Mouse (Mus musculus): Measurements from ENCODE around the gene Pdcd11. TPM values are rescaled to one million over a fixed set of nuclear protein-coding genes. Genes with fewer than 3 reads are reported as not detected.
"Not testable (repeated sequence)": the region's sequence is repeated elsewhere in the genome, so short reads cannot be mapped to it uniquely, and the experiment has no call there.

The Pdcd11 gene
- total RNA-seq, 2 experiments from 2014 or later, result 15.4 to 15.5 TPM

DNA sequence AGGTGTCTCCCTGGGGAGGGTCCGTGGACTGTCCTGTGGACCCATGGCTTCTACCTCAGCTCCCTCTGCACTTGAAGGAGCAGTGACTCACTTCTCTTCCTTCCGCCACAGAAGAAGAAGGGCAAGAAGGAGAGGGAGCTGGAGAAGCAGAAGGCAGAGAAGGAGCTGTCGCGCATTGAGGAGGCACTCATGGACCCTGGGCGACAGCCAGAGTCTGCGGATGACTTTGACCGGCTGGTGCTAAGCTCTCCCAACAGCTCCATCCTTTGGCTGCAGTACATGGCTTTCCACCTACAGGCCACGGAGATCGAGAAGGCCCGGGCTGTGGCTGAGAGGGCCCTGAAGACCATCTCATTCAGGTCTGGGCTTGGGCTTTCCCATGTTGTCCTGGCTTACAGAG lies 37.6 kb downstream of the Pdcd11 start:
- no peak for DNase-seq

DNA sequence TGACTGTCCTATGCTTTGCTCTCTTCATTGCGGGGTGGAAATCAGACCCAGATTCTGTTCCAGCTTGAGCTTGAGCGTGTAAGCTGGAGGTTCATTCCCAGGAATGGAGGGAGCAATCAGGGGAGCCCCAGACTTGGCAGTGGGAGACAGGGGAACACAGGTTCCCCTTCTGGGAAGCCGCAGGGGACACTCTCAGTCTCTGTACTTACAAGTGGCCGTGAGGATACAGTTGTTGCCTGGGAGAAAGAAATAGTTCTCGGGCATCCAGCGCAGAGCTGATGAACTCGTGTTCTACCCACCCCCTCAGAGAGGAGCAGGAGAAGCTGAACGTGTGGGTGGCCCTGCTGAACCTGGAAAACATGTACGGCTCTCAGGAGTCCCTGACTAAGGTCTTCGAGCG lies 38.3 kb downstream of the Pdcd11 start:
- DNase-seq, result no peak

DNA sequence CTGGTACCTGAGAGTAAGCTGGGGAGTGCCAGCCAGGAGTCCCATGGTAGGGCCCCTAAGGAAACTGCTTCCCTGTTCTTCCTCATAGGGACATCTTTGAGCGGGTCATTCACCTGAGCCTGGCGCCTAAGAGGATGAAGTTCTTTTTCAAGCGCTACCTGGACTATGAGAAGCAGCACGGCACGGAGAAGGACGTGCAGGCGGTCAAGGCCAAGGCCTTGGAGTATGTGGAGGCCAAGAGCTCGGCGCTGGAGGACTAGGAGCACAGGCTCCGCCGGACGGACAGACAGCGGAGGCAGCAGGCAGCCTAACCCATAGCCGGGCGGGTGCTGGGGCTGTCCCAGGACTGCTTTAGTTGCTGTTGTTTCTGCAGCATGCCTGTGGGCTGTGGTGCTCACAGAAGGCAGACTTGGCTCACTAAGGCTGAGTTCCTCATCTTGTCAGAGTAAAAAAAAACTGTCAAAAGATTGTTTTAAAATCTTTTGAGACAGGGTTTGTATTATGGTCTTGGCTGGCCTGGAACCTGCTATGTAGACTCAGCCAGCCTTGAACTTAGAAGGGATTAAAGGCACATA lies 40.1 kb downstream of the Pdcd11 start:
- DNase-seq, result no peak

DNA sequence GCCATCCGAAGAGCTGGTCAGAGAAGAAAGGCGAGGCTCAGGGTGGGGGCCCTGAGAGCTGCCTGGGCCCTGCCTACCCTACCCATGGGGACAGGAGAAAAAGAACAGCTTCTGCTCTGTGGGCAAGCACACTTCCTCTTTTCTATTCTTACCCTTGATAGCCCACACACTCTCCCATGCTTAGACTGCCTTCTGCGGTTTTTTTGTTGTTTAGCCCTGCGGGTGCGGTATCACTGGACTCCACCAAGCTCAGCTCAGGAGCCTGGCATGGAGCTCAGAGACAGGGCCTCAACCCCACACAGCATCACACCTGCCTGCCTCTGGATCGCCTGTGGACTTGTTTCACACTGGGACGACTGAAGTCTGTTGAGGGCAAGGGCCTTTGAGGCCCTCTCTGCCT lies 42.6 kb downstream of the Pdcd11 start:
- DNase-seq, result no peak

DNA sequence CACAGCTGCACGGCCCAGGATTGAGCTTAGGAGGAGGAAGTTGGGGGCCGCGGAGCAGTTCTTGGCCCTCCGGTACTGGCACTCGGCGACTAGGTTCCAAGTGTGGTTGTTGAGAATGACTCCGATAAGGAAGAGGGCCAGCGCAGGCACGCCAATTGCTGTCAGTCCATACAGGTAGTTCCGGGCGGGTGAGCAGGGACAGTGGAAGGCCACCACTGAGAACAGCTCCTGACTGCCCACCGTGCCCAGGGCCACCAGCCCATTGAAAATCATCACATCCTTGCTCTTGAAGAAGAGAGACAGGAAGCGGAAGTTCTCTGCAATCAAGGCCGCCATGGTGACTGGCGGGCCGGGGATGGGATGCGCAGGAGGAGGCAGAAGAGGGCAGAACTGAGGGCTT lies 45.0 kb downstream of the Pdcd11 start:
- no peak for DNase-seq

DNA sequence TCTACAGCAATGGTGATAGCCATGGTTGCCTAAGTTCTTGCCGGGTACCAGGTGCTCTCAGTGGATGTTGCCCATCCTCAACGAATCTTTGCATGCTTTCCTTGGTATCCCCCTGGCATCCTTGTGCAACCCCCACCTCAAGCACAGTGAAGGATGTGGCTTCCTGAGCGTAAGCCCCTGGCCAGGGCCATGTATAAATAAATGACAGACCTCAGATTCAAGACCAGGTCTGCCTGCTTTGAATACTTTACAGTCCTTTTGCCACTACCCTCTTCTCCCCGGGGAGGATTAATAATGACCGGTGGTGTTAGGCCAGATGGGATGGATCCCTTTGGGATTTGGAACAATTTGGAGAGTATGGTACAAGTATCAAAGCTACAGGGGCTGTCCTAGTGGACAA lies 45.6 kb downstream of the Pdcd11 start:
- DNase-seq, result no peak

DNA sequence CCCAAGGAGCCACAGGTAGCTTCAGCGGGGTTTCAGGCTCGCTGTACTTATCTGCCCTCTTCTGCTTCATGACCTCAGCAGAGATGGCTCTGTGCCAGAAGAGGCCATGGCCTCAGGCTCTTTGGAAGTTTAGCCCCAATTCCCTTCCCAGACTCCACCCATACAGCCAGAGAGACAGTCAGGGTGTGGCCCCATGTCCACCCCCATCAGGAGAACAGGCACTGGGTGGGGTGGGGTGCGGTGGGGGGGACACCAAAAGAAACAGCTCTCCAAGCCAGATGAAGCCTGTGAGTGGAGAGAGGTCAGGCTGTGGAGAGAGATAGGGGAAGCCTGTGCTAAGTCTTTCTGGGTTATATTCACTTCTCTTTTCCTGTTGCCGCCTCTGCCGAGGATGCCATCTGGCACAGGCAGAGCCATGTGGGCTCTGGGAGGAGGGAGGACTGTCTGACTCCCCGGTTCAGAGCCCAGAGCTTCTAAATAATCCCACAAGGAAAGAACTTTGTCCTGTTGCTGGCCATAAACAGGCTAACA lies 46.5 kb downstream of the Pdcd11 start:
- DNase-seq, result peak; percentile 61

DNA sequence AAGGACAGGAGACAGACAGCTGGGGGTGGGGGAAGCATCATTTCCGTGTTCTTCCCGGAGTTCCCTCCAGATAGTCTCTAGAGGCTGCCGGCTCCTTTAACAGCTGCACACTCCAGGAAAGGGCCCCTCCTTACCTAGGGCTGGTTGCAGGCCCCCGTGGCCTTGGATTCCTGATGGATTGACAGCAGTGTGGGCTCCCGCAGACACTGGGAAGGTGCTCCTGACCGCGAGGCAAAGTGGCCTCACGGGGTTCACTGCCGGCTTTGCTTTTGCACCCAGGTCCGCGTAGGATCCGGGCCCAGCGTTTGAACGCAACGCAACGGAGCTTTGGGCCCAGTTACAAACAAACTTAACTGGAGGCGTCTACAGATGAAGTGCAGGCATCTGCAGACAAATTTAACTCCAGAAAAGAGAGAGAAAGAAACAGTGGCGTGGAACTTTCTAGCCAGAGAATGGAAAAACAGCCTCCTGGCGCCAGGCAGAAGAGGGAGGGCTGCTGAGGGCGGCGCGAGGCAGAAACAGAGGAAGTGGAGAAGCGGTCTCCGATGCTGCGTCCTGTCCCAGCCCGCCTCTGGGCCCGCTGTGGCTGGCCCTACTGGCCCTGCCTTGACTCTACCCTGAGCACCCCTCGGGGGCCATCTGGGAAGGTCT lies 47.3 kb downstream of the Pdcd11 start, which contains the start of gene Calhm2:
Gene Calhm2 (minus strand): TSS at position 524 of the 651 bp plus-strand sequence.
- peak; percentile 71 for DNase-seq

DNA sequence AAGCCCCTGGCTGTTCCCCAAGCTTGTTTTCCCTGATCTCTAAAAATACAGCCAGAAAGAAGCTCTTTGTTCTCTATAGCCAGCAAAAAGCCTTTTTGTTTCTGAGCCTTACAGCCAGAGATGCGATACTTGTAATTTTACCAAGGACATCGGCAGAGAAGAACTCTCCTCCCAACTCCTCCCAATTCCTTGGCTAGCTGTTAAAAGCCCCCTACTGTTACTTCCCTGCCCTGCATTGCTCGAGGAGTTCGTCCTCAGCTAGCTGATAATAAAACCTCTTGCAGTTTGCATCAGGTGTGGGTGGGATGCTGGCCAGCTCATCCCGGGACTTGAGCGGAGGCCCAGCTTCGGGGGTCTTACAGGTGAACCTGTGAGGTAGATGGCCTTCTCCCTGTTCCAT lies 49.0 kb downstream of the Pdcd11 start:
- DNase-seq, result not testable (repeated sequence)

DNA sequence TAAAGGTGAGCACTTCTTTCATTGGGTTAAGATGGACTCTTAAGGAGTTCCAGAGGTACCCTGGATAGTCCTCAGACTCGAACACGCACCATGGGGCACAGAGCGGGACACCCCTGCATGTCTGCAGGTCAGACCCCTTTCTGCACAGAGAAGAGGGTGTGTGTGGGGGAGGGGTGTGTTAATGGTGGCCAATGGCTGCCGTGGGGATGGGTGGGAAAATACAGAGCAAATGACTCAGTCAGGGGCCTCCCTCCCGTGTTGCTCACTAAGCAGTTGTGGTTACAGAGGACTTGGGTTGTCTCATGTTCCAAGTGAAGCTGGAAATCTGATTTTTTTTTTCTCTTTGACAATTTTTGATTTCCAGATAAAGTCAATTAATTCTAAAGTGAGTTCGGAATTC lies 51.9 kb downstream of the Pdcd11 start:
- no peak for DNase-seq

DNA sequence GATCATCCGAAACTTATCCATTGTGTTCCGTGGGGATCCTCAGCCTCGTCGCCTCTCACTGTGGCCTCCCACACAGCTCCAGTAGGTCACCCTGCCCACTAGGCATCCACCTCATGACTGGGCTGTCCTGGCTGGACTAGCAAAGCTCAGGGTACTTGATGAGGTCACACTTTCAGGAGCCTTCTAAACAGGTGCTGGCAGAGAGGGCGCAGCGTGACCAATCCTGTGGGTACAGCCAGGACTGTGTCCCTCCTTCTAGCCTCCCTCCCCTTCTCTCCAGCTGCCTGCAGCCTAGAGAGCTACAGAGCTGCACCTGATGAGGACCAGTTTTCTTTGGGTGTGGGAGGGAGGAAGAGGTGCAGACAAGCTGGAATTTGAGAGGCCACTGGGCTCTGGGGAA lies 53.6 kb downstream of the Pdcd11 start, which contains the start of gene Calhm1:
Gene Calhm1 (minus strand): TSS at position 101 of the 400 bp plus-strand sequence.
- DNase-seq, result no peak

DNA sequence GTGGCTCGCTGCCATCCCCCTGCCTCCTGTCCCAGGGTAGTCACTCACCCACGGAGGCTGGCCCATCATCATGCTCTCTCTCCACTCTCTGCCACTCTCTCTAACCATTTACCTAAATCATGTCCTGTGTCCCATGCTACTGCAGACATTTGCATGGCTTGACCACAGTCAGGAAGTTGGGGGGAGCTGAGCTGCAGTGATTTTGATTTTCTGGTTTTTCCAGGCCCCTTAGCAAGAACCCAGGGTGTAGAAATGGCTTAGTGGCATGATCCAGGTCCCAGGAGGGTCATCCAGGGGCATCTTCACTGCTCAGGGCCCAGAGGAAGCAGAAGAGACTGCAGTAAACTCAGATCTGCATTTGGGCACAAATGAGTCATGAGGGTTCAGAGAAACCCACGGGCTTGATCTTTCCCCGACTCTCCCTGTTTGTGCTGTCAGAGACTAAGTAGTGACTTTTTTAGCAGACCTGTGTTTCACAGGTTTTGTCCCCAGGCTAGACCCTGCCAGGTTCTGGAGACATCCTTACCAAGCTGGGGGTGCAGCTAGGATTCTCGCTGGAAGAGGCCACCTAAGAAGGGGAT lies 57.8 kb downstream of the Pdcd11 start:
- no peak for DNase-seq

DNA sequence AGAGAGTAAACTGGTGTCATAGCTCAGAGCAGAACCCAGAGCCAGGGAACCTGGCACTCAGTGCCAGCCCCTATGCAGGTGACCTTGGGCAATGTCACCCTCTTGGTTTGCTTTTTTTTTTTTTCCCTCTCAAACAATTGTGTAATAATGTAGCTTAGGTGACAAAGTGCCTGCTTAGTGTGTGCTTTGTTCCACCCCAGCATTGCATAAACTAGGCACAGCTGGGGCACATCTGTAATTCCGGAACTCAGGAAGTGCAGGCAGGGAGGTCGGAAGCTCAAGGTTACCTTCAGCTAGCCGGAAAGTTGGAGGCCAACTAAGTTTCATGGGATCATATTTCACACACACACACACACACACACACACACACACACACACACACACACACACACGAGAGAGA lies 59.3 kb downstream of the Pdcd11 start:
- no peak for DNase-seq

DNA sequence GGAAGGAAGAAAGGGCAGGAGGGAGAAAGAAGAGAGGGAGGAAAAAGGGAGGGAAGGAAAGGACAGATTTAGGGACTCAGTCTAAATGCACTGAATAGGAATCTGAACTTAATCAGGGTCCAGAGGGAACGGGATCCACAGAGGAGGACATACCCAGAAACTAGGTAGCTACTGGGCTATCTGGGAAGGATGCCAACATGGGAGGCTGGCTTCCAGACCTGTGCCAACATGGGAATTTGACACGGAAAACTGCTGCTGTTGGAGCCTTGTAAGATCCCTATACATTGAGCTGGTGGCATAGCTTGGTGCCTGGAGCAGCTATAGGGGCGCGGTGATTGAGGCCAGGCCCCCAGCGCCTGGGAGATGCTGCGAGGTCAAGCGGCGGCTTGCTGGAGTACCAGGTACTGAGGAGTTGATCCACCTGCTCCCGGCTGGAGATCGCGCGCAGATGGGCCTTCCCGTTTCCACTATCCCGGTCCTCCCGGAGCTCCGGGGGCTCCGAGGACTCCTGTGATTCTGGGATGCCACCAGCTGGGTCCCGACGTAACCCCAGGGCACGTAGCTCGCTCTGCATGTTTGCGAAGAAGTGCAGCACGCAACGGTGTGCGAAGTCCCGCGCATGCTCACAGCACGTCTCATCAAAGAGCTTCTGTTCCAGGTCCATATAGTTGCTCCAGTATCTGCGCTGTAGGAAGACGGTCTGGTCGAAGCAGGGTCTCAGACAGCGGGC lies 60.9 kb downstream of the Pdcd11 start:
- DNase-seq, result no peak

DNA sequence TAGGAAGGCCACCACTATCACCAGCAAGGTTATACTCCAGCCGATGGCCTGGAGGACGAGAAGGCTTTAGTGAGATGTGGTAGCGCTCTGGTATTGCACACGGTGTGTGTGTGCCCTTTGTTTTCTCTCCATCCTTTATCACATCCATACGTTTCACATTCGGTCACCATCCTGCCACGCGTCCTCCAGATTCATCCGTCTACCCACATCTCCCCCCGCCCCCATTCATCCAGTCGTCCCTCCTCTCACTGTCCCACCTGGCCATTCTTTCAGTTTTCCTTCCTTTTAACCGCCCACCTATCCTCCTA lies 61.4 kb downstream of the Pdcd11 start:
- no peak for DNase-seq

DNA sequence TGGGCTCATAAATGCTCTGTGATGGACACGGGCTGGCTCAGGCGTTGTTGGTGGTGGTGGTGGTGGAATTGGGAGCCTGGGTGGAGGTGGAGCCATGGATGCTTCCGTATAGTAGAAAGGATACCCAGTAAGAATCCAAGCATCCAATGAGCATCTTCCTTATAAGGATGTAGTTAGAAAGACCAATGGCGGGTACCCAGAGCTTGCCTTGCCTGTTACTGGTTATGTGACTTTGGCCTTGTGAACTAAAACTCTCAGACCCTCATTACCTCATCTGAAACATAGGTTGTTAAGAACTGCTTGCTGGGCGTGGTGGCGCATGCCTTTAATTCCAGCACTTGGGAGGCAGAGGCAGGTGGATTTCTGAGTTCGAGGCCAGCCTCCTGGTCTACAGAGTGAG lies 63.2 kb downstream of the Pdcd11 start:
- no peak for DNase-seq

DNA sequence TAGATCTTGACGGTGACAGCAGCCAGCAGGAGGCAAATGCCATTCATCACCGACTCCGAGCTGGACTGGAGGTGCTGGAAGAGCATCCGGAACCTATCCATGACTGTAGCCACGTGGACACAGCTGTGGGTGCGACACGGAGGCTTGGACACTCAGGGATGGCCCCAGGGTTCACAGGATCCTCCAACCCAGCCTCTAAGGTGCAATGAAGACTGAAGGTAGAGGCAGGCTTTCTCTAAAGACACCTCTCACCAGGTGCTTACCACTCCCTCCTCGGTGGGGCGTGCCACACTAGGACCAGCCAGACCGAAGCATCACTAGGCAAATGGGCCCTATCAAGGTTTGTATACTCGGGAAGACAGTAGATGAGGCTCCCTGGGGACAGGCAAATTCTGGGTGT lies 67.1 kb downstream of the Pdcd11 start, which contains the start of gene Calhm3:
Gene Calhm3 (minus strand): TSS at position 101 of the 400 bp plus-strand sequence.
- DNase-seq, result no peak

DNA sequence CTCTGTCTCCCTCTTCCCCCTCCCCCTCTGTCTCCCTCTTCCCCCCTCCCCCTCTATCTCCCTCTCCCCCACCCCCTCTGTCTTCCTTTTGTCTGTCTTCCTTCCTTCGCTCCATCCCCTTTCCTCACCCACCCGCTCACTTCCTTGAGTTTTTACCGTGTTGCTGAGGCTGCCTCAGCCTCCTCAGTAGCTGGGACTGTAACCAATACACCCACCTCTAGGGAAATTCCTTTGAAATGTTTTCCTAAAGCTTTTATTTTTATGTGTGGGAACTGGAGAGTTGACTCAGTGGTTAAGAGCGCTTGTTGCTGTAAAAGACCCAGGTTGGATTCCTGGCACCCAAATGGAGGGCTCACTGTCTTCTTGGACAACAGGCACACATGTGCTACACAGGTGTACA lies 71.1 kb downstream of the Pdcd11 start:
- DNase-seq, result no peak

DNA sequence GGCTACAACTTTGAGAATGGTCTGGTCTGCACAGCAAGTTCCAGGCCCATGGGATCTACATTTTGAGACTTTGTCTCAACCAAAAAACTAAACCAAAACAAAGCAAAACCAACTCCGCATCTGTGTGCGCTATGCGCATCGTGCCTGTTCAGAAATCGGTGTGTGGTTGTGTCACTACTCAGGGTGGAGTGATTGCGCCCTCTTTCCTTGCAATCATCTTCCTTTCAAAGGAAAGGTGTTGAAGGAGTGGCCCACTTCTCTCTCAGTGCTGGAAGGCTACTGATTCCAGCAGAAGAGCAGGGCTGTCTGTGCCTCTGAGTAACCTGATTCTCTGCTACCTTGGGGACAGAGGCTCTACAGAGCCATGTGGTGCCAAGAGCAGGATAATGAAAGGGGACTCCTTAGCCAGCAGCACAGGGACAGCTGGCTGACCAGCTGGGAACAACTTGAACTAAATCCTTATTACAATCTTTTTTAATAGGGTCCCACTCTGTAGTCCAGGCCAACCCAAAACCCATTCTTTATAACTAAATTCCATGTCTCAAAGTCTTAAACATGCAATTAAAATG lies 72.7 kb downstream of the Pdcd11 start:
- no peak for DNase-seq

DNA sequence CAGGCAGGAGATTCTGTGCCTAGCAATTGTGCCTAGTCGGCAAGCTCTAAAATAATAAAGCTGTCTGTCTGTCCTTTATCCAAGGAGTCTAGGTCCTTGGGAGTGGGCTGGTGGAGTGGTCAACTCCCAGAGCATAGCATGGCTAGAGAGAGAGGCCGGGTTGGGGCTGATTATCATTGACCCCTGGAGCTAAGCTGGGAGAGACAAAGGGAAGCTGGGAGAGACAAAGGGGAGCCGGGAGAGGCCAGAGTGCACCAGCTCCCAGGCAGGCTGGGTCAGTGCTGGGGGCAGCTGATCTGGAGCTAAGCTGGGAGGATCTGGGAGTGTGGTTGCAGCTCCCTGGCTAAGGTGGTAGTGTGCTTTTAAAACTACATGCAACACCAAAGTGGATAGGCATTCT lies 76.2 kb downstream of the Pdcd11 start:
- no peak for DNase-seq

DNA sequence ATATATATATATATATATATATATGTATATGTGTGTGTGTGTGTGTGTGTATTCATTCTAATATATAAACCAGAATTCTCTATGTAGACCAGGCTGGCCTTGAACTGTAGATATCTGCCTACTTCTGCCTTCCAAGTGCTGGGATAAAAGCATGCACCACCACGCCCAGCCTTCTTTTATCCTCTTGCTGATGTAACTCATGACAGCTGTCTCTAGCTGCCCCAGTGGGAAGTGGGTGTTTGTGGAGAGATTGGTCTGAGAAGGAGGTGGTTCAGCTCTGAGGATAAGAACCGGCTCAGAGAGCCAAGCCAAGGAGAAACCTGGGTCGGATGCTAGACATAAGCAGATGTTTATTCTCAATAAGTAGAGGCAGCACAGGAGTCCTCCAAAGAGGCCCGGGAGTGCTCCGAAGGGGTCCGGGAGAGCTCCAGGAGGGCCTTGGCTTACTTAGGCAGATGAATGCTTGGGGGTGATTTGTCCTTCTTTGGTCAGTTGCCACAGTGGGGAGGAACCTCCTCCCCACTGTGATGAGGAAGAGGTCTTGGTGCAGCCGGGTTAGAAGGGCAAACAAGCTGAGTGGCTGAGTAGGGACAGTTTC lies 77.1 kb downstream of the Pdcd11 start:
- no peak for DNase-seq

DNA sequence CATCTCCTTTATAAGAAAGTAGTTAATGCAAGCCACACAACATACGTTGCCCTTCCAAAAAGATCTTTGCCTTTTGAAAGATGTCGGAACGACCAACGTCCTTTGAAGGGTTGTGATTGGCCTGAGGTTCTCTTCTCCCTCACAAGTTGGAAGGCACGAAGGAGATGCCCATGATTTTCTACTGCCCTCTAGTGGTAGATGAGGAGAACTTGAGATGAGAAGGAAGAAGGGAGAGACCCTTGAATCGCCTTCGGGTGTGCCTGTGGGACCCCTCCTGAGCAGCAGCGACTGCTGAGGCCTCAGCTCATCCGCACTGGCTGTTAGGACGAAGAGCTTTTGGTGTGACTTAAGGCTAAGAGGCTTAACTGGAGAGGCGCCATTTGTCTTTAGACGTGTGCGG lies 77.7 kb downstream of the Pdcd11 start:
- peak; percentile 23 for DNase-seq
